Mouse (Mus musculus) neural tube, embryonic 11.5 days (tissue): ENCODE measurements around the gene Nfkbia. TPM values are rescaled to one million over a fixed set of nuclear protein-coding genes. Genes with fewer than 3 reads are reported as not detected.

ENCODE experiments used
- ATAC-seq: fragments of 200-750 bp; cut with Nextera tagmentation; 2 replicates; pipeline ENCODE4 v1.8.0; 2017; ENCODE audit warnings: moderate number of reproducible peaks, mild to moderate bottlenecking, moderate TSS enrichment, moderate library complexity; ENCODE audit not compliant: insufficient read depth, low FRiP score, low TSS enrichment
- DNase-seq: peaks from one replicate; pipeline ENCODE4 v3.0.0-alpha.2; 2015; ENCODE audit warnings: low spot score
- H3K27ac ChIP-seq: fragments of 300-500 bp; sonication (generic); 2 replicates; pipeline ENCODE4 v1.5.1; 2014; ENCODE audit warnings: low read depth, mild to moderate bottlenecking, low read length
- H3K27me3 ChIP-seq: fragments of 300-500 bp; sonication (generic); 2 replicates; pipeline ENCODE4 v1.6.1; 2014; ENCODE audit warnings: mild to moderate bottlenecking, low read length, mixed read lengths; ENCODE audit not compliant: control insufficient read depth, insufficient read depth
- H3K36me3 ChIP-seq: fragments of 300-500 bp; sonication (generic); 2 replicates; pipeline ENCODE4 v1.6.1; 2014; ENCODE audit warnings: mild to moderate bottlenecking, low read length, moderate library complexity, mixed read lengths; ENCODE audit not compliant: control insufficient read depth, insufficient read depth
- H3K4me1 ChIP-seq: fragments of 300-500 bp; sonication (generic); 2 replicates; pipeline ENCODE4 v1.6.1; 2014; ENCODE audit warnings: low read length, mixed read lengths; ENCODE audit not compliant: control insufficient read depth, insufficient read depth
- H3K4me2 ChIP-seq: fragments of 300-500 bp; sonication (generic); 2 replicates; pipeline ENCODE4 v1.6.1; 2014; ENCODE audit warnings: low read depth, mild to moderate bottlenecking, moderate library complexity
- H3K4me3 ChIP-seq: fragments of 300-500 bp; sonication (generic); 2 replicates; pipeline ENCODE4 v1.5.1; 2014; ENCODE audit warnings: low read depth, low read length
- H3K9ac ChIP-seq: fragments of 300-500 bp; sonication (generic); 2 replicates; pipeline ENCODE4 v1.6.1; 2014; ENCODE audit warnings: mild to moderate bottlenecking, low read length
- H3K9me3 ChIP-seq: fragments of 300-500 bp; sonication (generic); 2 replicates; pipeline ENCODE4 v1.6.1; 2016; ENCODE audit warnings: low read length; ENCODE audit not compliant: control insufficient read depth
- WGBS: fragments of 180-500 bp; shearing (Covaris S2); extraction: QIAGEN DNeasy Blood & Tissue Kit; methylation state at CpG from one replicate; pipeline ENCODE4 v1.1.7; 2014; 5-methylcytosine and 5-hydroxymethylcytosine counted together
- polyA plus RNA-seq: library from polyadenylated mRNA; unstranded; fragments of >200 nt; fragmentation: Nextera tagmentation; extraction: Ambion mirVana; gene quantifications from 2 replicates; pipeline ENCODE4 v1.2.1, GENCODE M21; 2014

Nfkbia gene
- polyA plus RNA-seq, 1 experiment from 2014 or later: 44.7 TPM

DNA sequence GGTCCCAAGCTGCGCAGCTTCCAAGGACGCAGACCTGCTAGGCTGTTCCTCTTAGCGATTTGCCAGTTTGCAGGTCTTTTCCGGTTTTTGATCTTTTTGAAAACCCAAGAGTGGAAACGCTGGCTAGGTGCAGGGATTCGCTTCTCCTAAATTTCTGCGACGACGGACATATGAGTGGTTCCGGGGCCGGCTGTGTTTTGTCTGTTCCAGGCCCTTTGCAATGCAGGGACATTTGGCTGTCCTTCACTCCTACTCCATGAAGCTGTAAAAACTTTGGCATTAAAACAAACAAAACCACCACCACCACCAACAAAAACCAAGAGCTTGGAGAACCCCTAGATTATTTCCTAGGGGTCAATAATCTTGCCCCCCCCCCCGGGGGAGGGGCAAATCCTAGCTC lies 494 bp upstream of the Nfkbia start:
- peak overlapping the region; percentile 69 for H3K4me2 ChIP-seq
- peaks cover 3% of the 10 kb centered on the region; the same call in 1 of the 2 replicates for H3K36me3 ChIP-seq
- peak overlapping the region; percentile 94 for H3K27ac ChIP-seq
- no peaks in the 10 kb centered on the region for H3K27me3 ChIP-seq
- no peaks in the 10 kb centered on the region for H3K9me3 ChIP-seq
- ATAC-seq (no peak), DNase-seq (no peak)
- WGBS: 0% methylated on average over 12 of the region's 12 CpGs
- H3K4me3 ChIP-seq: peak overlapping the region; percentile 78
- H3K9ac ChIP-seq: peak overlapping the region; percentile 90
- H3K4me1 ChIP-seq: peaks cover 6% of the 10 kb centered on the region

GRCm38 (mm10) chr12:55491516-55492183 lies 797 bp downstream of the Nfkbia start:
- Histone ChIP-seq H3K4me2 (peak overlapping the region; percentile 69), H3K9me3 (no peaks in the 10 kb centered on the region), H3K4me1 (peaks cover 6% of the 10 kb centered on the region), H3K27me3 (no peaks in the 10 kb centered on the region), H3K36me3 (peaks cover 3% of the 10 kb centered on the region; the same call in 1 of the 2 replicates), H3K27ac (peak overlapping the region; percentile 94), H3K4me3 (peak overlapping the region; percentile 78), H3K9ac (peak overlapping the region; percentile 90)
- DNase-seq (peak; percentile 92), ATAC-seq (peak; percentile 87)
- WGBS: 4% methylated on average over 18 of the region's 57 CpGs

DNA sequence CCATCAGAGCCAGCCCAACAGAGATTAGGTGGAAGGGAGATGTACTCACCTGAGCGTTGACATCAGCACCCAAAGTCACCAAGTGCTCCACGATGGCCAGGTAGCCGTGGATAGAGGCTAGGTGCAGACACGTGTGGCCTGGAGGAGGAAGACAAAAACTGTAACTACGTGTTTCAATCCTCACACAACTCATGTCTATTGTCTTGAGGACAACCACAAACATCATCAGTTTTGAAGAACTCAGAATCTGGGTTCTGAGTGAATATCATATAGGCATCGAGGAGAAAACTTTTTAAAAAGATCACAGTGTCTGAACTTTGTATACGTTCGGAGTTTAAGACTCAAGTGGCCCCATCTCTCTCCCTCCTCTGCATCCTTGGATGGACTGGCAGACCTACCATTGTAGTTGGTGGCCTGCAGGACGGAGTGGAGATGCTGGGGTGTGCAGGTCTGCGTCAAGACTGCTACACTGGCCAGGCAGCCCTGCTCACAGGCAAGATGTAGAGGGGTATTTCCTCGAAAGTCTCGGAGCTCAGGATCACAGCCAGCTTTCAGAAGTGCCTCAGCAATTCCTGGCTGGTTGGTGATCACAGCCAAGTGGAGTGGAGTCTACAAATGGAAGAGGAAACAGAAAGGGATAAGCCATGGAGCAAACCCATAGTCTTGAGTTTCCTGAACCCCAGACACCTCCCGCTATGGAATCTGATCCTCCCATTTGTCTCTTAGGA lies 1.6 kb downstream of the Nfkbia start:
- WGBS: 84% methylated on average over 13 of the region's 13 CpGs
- Histone ChIP-seq H3K4me2 (peak overlapping the region; percentile 69), H3K27ac (peak overlapping the region; percentile 94; the same call in 1 of the 2 replicates), H3K4me3 (peak overlapping the region; percentile 78), H3K9ac (peak overlapping the region; percentile 90), H3K36me3 (peaks cover 3% of the 10 kb centered on the region; the same call in 1 of the 2 replicates), H3K9me3 (no peaks in the 10 kb centered on the region), H3K4me1 (peaks cover 6% of the 10 kb centered on the region), H3K27me3 (no peaks in the 10 kb centered on the region)
- DNase-seq: no peak
- no peak for ATAC-seq

GRCm38 (mm10) chr12:55489986-55490721 lies 2.3 kb downstream of the Nfkbia start:
- Histone ChIP-seq H3K27me3 (no peaks in the 10 kb centered on the region), H3K9ac (no peak overlapping the region), H3K4me1 (peaks cover 6% of the 10 kb centered on the region), H3K27ac (no peak overlapping the region), H3K9me3 (no peaks in the 10 kb centered on the region), H3K4me2 (no peak overlapping the region), H3K36me3 (peaks cover 3% of the 10 kb centered on the region; the same call in 1 of the 2 replicates), H3K4me3 (no peak overlapping the region)
- ATAC-seq (no peak), DNase-seq (no peak)
- 90% methylated on average over 14 of the region's 14 CpGs for WGBS

DNA sequence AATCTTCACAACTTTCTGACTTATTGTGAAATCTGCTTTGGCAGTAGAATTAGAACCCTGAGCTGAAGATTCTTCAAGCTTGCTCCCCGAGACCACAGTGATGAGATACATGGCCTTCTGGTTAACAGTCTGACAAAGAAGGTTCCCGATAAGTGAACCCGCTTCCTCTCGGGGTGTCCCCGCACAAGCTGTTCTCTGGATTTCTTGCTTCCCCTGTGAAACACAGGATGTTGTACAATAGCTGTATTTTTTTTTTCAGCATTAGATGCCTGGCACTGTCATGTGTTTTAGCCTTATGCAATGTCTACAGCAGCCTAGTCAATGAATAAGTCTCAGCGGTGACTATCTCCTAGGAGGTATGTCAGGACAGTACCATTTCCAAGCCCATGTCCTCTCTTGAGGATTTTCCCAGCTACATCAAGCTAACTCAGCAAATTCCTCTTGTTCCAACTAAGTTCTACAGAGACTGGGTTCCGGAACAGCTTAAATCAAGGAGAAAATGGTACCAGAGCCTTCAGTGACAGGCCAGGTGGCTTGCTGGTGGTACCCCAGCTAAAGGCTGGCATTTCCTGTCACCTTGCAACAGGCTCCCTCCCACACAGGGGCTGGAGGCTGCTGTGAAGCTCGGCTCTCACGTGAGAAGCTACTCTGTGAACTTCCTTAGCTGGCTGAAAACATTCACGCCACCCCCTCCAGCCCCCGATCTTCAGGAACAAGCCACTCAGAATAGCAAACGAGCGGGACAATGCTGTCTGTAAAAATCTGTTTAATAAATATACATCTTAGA lies 3.6 kb downstream of the Nfkbia start:
- no peak overlapping the region for H3K4me3 ChIP-seq
- no peak for DNase-seq
- H3K4me2 ChIP-seq: no peak overlapping the region
- WGBS: 89% methylated on average over 13 of the region's 13 CpGs
- H3K27ac ChIP-seq: no peak overlapping the region
- peaks cover 3% of the 10 kb centered on the region; the same call in 1 of the 2 replicates for H3K36me3 ChIP-seq
- no peaks in the 10 kb centered on the region for H3K27me3 ChIP-seq
- H3K9ac ChIP-seq: no peak overlapping the region
- no peaks in the 10 kb centered on the region for H3K9me3 ChIP-seq
- ATAC-seq: no peak
- H3K4me1 ChIP-seq: peaks cover 6% of the 10 kb centered on the region

- Histone ChIP-seq H3K4me2 (no peak overlapping the region), H3K27ac (no peak overlapping the region), H3K36me3 (peaks cover 3% of the 10 kb centered on the region; the same call in 1 of the 2 replicates), H3K9ac (no peak overlapping the region), H3K4me1 (peaks cover 6% of the 10 kb centered on the region), H3K27me3 (no peaks in the 10 kb centered on the region), H3K9me3 (no peaks in the 10 kb centered on the region), H3K4me3 (no peak overlapping the region)
- 95% methylated on average over 7 of the region's 7 CpGs for WGBS
- ATAC-seq (no peak), DNase-seq (no peak)
These were observed 4.4 kb downstream of the Nfkbia start for GRCm38 (mm10) chr12:55487843-55488660.

- Histone ChIP-seq H3K4me3 (no peak overlapping the region), H3K9ac (no peak overlapping the region), H3K27me3 (no peaks in the 10 kb centered on the region), H3K36me3 (peaks cover 3% of the 10 kb centered on the region; the same call in 1 of the 2 replicates), H3K9me3 (no peaks in the 10 kb centered on the region), H3K4me2 (no peak overlapping the region), H3K4me1 (peaks cover 6% of the 10 kb centered on the region), H3K27ac (no peak overlapping the region)
- ATAC-seq (no peak), DNase-seq (no peak)
- 80% methylated on average over 18 of the region's 18 CpGs for WGBS
These were observed 5.3 kb downstream of the Nfkbia start for GRCm38 (mm10) chr12:55486923-55487674.
